9 mouse cellular contexts compared by ENCODE assay signal in genomic region chr9:56656766-56657542, GRCm38 (mm10).
DNase-seq lines count a peak whose midpoint lies in the region; ATAC-seq lines count a peak whose summit lies in the region.
"Had no signal": no experiment of that assay in that cellular context is flagged by ENCODE, and none has a peak within 500 bp of the region (broad histone marks: within the 10 kb centered on the region; RNA-seq: fewer than 3 reads in every experiment).

No protein-coding gene starts in this region.

- no peaks in the 10 kb centered on the region for H3K27me3 ChIP-seq in neural tube, embryonic 15.5 days (replicated peaks)
- no peaks in the 10 kb centered on the region for H3K27me3 ChIP-seq in intestine, embryonic 15.5 days (replicated peaks)

- H3K9me3 ChIP-seq in neural tube, embryonic 15.5 days (replicated peaks) = no peaks in the 10 kb centered on the region
- no peaks in the 10 kb centered on the region for H3K9me3 ChIP-seq in intestine, embryonic 15.5 days

- no peaks in the 10 kb centered on the region for H3K36me3 ChIP-seq in neural tube, embryonic 15.5 days
- H3K36me3 ChIP-seq in intestine, embryonic 15.5 days = no peaks in the 10 kb centered on the region

- H3K4me3 ChIP-seq in neural tube, embryonic 15.5 days (replicated peaks) = no peak overlapping the region
- no peak overlapping the region for H3K4me3 ChIP-seq in intestine, embryonic 15.5 days (replicated peaks)

- peaks cover 24% of the 10 kb centered on the region for H3K4me1 ChIP-seq in neural tube, embryonic 15.5 days
- peaks cover 3% of the 10 kb centered on the region; the same call in 1 of the 2 replicates for H3K4me1 ChIP-seq in intestine, embryonic 15.5 days (replicated peaks)

- ATAC-seq in neural tube, embryonic 15.5 days (ENCODE audit: low FRiP score) = no peak
- no peak for ATAC-seq in megakaryocyte, adult 5-6 weeks (ENCODE audit: poor library complexity, severe bottlenecking)
- no peak for ATAC-seq in intestine, embryonic 15.5 days
- ATAC-seq: liver, postnatal 0 days had no signal

- no peak overlapping the region for H3K4me2 ChIP-seq in neural tube, embryonic 15.5 days
- no peak overlapping the region for H3K4me2 ChIP-seq in intestine, embryonic 15.5 days (replicated peaks)

- no peak overlapping the region for H3K27ac ChIP-seq in neural tube, embryonic 15.5 days (replicated peaks)
- no peak overlapping the region for H3K27ac ChIP-seq in intestine, embryonic 15.5 days

- 39% methylated on average over 16 of the region's 16 CpGs for WGBS in neural tube, embryonic 15.5 days
- 48% methylated on average over 16 of the region's 16 CpGs for WGBS in intestine, embryonic 15.5 days

- intact Hi-C loops in left cerebral cortex, postnatal 14 days (cut with DNase I) = loop anchor here (5.0 kb wide), 2 partner anchors 55 to 140 kb away; partner anchors contain the start of gene Lingo1

- H3K9ac ChIP-seq in neural tube, embryonic 15.5 days (replicated peaks) = no peak overlapping the region
- no peak overlapping the region for H3K9ac ChIP-seq in intestine, embryonic 15.5 days
- H3K9ac ChIP-seq: liver, postnatal 0 days had no signal

- DNase-seq in neural tube, embryonic 10.5 days (ENCODE audit: extremely low spot score, low spot score) = peak; percentile 35
- DNase-seq in frontal cortex, postnatal 14 days (ENCODE audit: low spot score in 2 of 2) = peak; percentile 66 to 68
- peak; percentile 78 to 80 for DNase-seq in left cerebral cortex, postnatal 14 days (ENCODE audit: low spot score in 2 of 2)
- no peak for DNase-seq in retina, postnatal 1 day
- DNase-seq in adrenal gland, adult (ENCODE audit: inconsistent age in 2 of 2, low spot score in 1 of 2) = no peak
- DNase-seq: liver, postnatal 0 days had no signal

Comparison
In these comparisons a context has a peak if more than half of its experiments do, and no peak if none do; other contexts are left out.
1. DNase-seq: peak in neural tube, embryonic 10.5 days (single experiment), frontal cortex, postnatal 14 days (2 of 2) and left cerebral cortex, postnatal 14 days (2 of 2); none in retina, postnatal 1 day (single experiment) and adrenal gland, adult (0 of 2).